Mouse (Mus musculus): ENCODE measurements around the gene Zscan21. TPM values are rescaled to one million over a fixed set of nuclear protein-coding genes. Genes with fewer than 3 reads are reported as not detected.
A peak's percentile ranks its signal among the peaks of the same experiment; 100 is the strongest.

The Zscan21 gene
- polyA plus RNA-seq (2014; fragmentation: Nextera tagmentation; extraction: Ambion mirVana), result 52.8 and 63.5 TPM in 2 replicates

- Histone ChIP-seq H3K27ac (replicated peaks; ENCODE audit: low read depth, low read length) (peak within 1 kb of the TSS; percentile 95), H3K9ac (ENCODE audit: low read depth, low read length) (peak within 1 kb of the TSS; percentile 72), H3K4me3 (ENCODE audit: low read depth, low read length) (peak within 1 kb of the TSS; percentile 50), H3K36me3 (ENCODE audit: control insufficient read depth, insufficient read depth, low read length) (peaks cover 13% of the 10 kb centered on the region; the same call in 1 of the 2 replicates), H3K4me2 (ENCODE audit: low read depth, low read length) (peak within 1 kb of the TSS; percentile 65), H3K4me1 (ENCODE audit: control insufficient read depth, insufficient read depth, low read length) (peaks cover 11% of the 10 kb centered on the region; the same call in 1 of the 2 replicates), H3K9me3 (ENCODE audit: control insufficient read depth, low read length) (no peaks in the 10 kb centered on the region), H3K27me3 (replicated peaks; ENCODE audit: control insufficient read depth, insufficient read depth, low read length) (no peaks in the 10 kb centered on the region)
- DNase-seq (ENCODE audit: low spot score) (peak; percentile 96), ATAC-seq (ENCODE audit: low read depth) (peak; percentile 98)
- WGBS, result 7% methylated on average over 37 of the region's 38 CpGs
Observed at GRCm38 (mm10) chr5:138116255-138117198, at the start of gene Zscan21. Gene Zscan21, plus strand, starts transcription at chr5:138116903.

GRCm38 (mm10) chr5:138073803-138074202, 42.9 kb upstream of the Zscan21 start:
- 85% methylated on average over 4 of the region's 4 CpGs for WGBS
- no peak for ATAC-seq (ENCODE audit: low read depth)

GRCm38 (mm10) chr5:138075684-138076083, 41.0 kb upstream of the Zscan21 start:
- no peak overlapping the region for H3K4me3 ChIP-seq (ENCODE audit: low read depth, low read length)
- H3K4me2 ChIP-seq (ENCODE audit: low read depth, low read length), result no peak overlapping the region
- H3K9ac ChIP-seq (ENCODE audit: low read depth, low read length), result no peak overlapping the region
- ATAC-seq (ENCODE audit: low read depth) (no peak), DNase-seq (ENCODE audit: low spot score) (no peak)
- no peaks in the 10 kb centered on the region for H3K4me1 ChIP-seq (ENCODE audit: control insufficient read depth, insufficient read depth, low read length)
- H3K27ac ChIP-seq (replicated peaks; ENCODE audit: low read depth, low read length), result no peak overlapping the region
- 66% methylated on average over 3 of the region's 3 CpGs for WGBS
- H3K27me3 ChIP-seq (replicated peaks; ENCODE audit: control insufficient read depth, insufficient read depth, low read length), result no peaks in the 10 kb centered on the region
- no peaks in the 10 kb centered on the region for H3K9me3 ChIP-seq (ENCODE audit: control insufficient read depth, low read length)
- H3K36me3 ChIP-seq (ENCODE audit: control insufficient read depth, insufficient read depth, low read length), result no peaks in the 10 kb centered on the region

More at GRCm38 (mm10) chr5:138073803-138074202, 42.9 kb upstream of the Zscan21 start:
- Histone ChIP-seq H3K9ac (ENCODE audit: low read depth, low read length) (no peak overlapping the region), H3K27ac (replicated peaks; ENCODE audit: low read depth, low read length) (no peak overlapping the region), H3K36me3 (ENCODE audit: control insufficient read depth, insufficient read depth, low read length) (no peaks in the 10 kb centered on the region), H3K4me1 (ENCODE audit: control insufficient read depth, insufficient read depth, low read length) (no peaks in the 10 kb centered on the region), H3K27me3 (replicated peaks; ENCODE audit: control insufficient read depth, insufficient read depth, low read length) (no peaks in the 10 kb centered on the region), H3K4me3 (ENCODE audit: low read depth, low read length) (no peak overlapping the region), H3K4me2 (ENCODE audit: low read depth, low read length) (no peak overlapping the region), H3K9me3 (ENCODE audit: control insufficient read depth, low read length) (no peaks in the 10 kb centered on the region)
- no peak for DNase-seq (ENCODE audit: low spot score)

- WGBS, result 57% methylated on average over 2 of the region's 2 CpGs
- H3K27ac ChIP-seq (replicated peaks; ENCODE audit: low read depth, low read length), result no peak overlapping the region
- H3K36me3 ChIP-seq (ENCODE audit: control insufficient read depth, insufficient read depth, low read length), result no peaks in the 10 kb centered on the region
- no peak overlapping the region for H3K4me3 ChIP-seq (ENCODE audit: low read depth, low read length)
- H3K4me2 ChIP-seq (ENCODE audit: low read depth, low read length), result no peak overlapping the region
- no peaks in the 10 kb centered on the region for H3K4me1 ChIP-seq (ENCODE audit: control insufficient read depth, insufficient read depth, low read length)
- no peaks in the 10 kb centered on the region for H3K9me3 ChIP-seq (ENCODE audit: control insufficient read depth, low read length)
- DNase-seq (ENCODE audit: low spot score) (no peak), ATAC-seq (ENCODE audit: low read depth) (no peak)
- no peaks in the 10 kb centered on the region for H3K27me3 ChIP-seq (replicated peaks; ENCODE audit: control insufficient read depth, insufficient read depth, low read length)
- no peak overlapping the region for H3K9ac ChIP-seq (ENCODE audit: low read depth, low read length)
Observed at GRCm38 (mm10) chr5:138076148-138076547, 40.6 kb upstream of the Zscan21 start.

GRCm38 (mm10) chr5:138080456-138080855, 36.2 kb upstream of the Zscan21 start:
- 89% methylated on average over 5 of the region's 5 CpGs for WGBS

GRCm38 (mm10) chr5:138081446-138081845, 35.3 kb upstream of the Zscan21 start:
- 87% methylated on average over 9 of the region's 9 CpGs for WGBS
- H3K36me3 ChIP-seq (ENCODE audit: control insufficient read depth, insufficient read depth, low read length), result no peaks in the 10 kb centered on the region
- no peak overlapping the region for H3K27ac ChIP-seq (replicated peaks; ENCODE audit: low read depth, low read length)
- no peak for ATAC-seq (ENCODE audit: low read depth)
- DNase-seq (ENCODE audit: low spot score), result no peak
- no peak overlapping the region for H3K4me3 ChIP-seq (ENCODE audit: low read depth, low read length)
- H3K4me1 ChIP-seq (ENCODE audit: control insufficient read depth, insufficient read depth, low read length), result peaks cover 4% of the 10 kb centered on the region
- H3K9ac ChIP-seq (ENCODE audit: low read depth, low read length), result no peak overlapping the region
- no peak overlapping the region for H3K4me2 ChIP-seq (ENCODE audit: low read depth, low read length)
- H3K27me3 ChIP-seq (replicated peaks; ENCODE audit: control insufficient read depth, insufficient read depth, low read length), result no peaks in the 10 kb centered on the region
- H3K9me3 ChIP-seq (ENCODE audit: control insufficient read depth, low read length), result no peaks in the 10 kb centered on the region

More at GRCm38 (mm10) chr5:138080456-138080855, 36.2 kb upstream of the Zscan21 start:
- H3K4me3 ChIP-seq (ENCODE audit: low read depth, low read length), result no peak overlapping the region
- no peak overlapping the region for H3K27ac ChIP-seq (replicated peaks; ENCODE audit: low read depth, low read length)
- H3K36me3 ChIP-seq (ENCODE audit: control insufficient read depth, insufficient read depth, low read length), result no peaks in the 10 kb centered on the region
- H3K9me3 ChIP-seq (ENCODE audit: control insufficient read depth, low read length), result no peaks in the 10 kb centered on the region
- no peak overlapping the region for H3K4me2 ChIP-seq (ENCODE audit: low read depth, low read length)
- H3K4me1 ChIP-seq (ENCODE audit: control insufficient read depth, insufficient read depth, low read length), result no peaks in the 10 kb centered on the region
- ATAC-seq (ENCODE audit: low read depth), result no peak
- H3K9ac ChIP-seq (ENCODE audit: low read depth, low read length), result no peak overlapping the region
- DNase-seq (ENCODE audit: low spot score), result no peak
- no peaks in the 10 kb centered on the region for H3K27me3 ChIP-seq (replicated peaks; ENCODE audit: control insufficient read depth, insufficient read depth, low read length)

GRCm38 (mm10) chr5:138083318-138083900, 33.3 kb upstream of the Zscan21 start:
- Histone ChIP-seq H3K9ac (ENCODE audit: low read depth, low read length) (no peak overlapping the region), H3K4me3 (ENCODE audit: low read depth, low read length) (no peak overlapping the region), H3K4me1 (ENCODE audit: control insufficient read depth, insufficient read depth, low read length) (peaks cover 8% of the 10 kb centered on the region), H3K36me3 (ENCODE audit: control insufficient read depth, insufficient read depth, low read length) (peaks cover 13% of the 10 kb centered on the region), H3K27ac (replicated peaks; ENCODE audit: low read depth, low read length) (no peak overlapping the region), H3K4me2 (ENCODE audit: low read depth, low read length) (no peak overlapping the region), H3K27me3 (replicated peaks; ENCODE audit: control insufficient read depth, insufficient read depth, low read length) (no peaks in the 10 kb centered on the region), H3K9me3 (ENCODE audit: control insufficient read depth, low read length) (no peaks in the 10 kb centered on the region)
- no peak for DNase-seq (ENCODE audit: low spot score)
- ATAC-seq (ENCODE audit: low read depth), result no peak
- WGBS, result 63% methylated on average over 2 of the region's 2 CpGs

- H3K4me3 ChIP-seq (ENCODE audit: low read depth, low read length), result no peak overlapping the region
- H3K36me3 ChIP-seq (ENCODE audit: control insufficient read depth, insufficient read depth, low read length), result peaks cover 17% of the 10 kb centered on the region
- no peak overlapping the region for H3K9ac ChIP-seq (ENCODE audit: low read depth, low read length)
- peaks cover 8% of the 10 kb centered on the region for H3K4me1 ChIP-seq (ENCODE audit: control insufficient read depth, insufficient read depth, low read length)
- DNase-seq (ENCODE audit: low spot score) (no peak), ATAC-seq (ENCODE audit: low read depth) (no peak)
- WGBS, result 95% methylated on average over 2 of the region's 2 CpGs
- no peak overlapping the region for H3K4me2 ChIP-seq (ENCODE audit: low read depth, low read length)
- H3K27me3 ChIP-seq (replicated peaks; ENCODE audit: control insufficient read depth, insufficient read depth, low read length), result no peaks in the 10 kb centered on the region
- no peak overlapping the region for H3K27ac ChIP-seq (replicated peaks; ENCODE audit: low read depth, low read length)
- no peaks in the 10 kb centered on the region for H3K9me3 ChIP-seq (ENCODE audit: control insufficient read depth, low read length)
Observed at GRCm38 (mm10) chr5:138083936-138084335, 32.8 kb upstream of the Zscan21 start.
